Mouse (Mus musculus) left cerebral cortex, adult 11 months (tissue): ENCODE results near the gene Nuak1.

Source experiments
- DNase-seq: peaks from one replicate; pipeline ENCODE4 v3.0.0; 2022; ENCODE audit warnings: low spot score

Nuak1 gene

DNA sequence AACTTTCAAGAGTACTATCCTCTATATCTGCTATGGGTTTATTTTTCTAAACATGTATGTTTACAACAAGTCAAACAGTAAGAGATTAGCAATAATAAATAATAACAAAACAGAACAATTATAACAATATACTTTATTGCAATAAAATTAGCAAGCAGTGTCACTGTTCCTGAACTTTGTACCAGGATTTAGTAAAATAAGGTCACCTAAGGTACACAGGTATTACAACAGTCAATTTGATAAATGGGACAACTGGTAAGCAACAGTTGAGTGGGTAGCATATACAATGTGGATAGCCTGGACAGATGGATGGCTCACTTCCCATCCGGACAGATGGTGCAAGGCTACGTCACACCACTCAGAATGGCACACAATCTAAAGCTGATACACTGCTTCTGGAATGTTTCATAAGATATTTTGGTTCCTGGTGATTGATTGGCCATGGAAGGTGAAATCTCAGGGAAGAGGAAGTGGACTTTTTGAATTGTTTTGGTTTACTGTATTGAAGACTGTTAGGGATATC lies 59.1 kb downstream of the Nuak1 start:
- DNase-seq: no peak

DNA sequence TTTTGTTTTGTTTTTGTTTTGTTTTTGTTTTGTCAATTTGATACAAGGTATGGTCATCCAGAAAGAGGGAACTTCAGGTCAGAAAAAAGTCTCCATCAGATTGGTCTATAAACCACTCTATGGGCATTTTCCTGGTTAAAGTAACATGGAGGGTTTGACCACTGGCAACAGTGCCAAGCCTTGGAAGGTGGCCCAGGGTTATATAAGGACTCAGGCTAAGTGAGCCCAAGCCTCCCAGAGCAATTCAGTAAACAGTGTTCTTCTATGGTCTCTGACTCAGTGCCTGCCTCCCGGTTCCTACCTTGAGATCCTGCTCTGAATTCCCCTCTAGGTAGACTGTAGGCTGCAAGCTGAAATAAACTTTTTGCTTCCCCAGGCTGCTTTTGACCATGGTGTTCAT lies 61.0 kb downstream of the Nuak1 start:
- DNase-seq: no peak

- no peak for DNase-seq
These were observed 62.4 kb downstream of the Nuak1 start for GRCm38 (mm10) chr10:84377956-84378355.

DNA sequence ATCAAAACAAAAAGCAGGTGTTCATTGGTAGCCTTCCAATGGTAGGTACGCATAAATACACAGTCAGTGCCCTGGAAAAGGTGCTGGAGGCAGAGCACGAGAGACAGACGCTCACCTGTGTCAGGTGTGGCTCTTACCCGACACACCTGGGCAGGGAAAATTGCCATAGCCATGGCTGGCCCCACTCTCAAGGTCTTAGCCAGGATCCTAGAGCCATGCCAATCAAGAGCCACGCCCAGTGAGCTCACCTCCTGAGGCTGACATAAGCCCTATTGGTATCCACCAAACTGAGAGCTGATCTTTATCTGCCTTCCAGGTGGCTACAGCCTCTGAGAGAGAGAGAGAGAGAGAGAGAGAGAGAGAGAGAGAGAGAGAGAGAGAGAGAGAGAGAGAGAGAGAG lies 64.1 kb downstream of the Nuak1 start:
- DNase-seq: no peak

DNA sequence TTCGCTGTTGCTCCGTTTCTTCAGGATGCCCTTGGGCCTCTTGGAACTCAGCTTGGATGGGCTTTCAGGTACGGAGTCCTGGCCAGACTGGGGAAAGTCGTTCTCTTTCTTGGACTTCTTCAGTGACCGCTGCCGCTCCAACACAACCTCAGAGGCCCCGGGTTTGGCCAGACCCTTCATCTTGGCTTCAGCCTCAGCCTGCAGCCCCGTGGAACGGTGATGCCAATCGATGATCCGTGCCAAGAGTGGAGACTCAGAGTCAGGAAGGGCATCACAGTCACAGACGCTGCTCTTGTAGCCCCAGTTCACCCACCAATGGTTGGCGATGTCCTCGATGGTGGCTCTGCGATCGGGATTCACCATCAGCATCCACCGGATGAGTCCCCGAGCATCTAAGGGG lies 65.4 kb downstream of the Nuak1 start:
- no peak for DNase-seq

GRCm38 (mm10) chr10:84373476-84373875 lies 66.9 kb downstream of the Nuak1 start:
- no peak for DNase-seq

DNA sequence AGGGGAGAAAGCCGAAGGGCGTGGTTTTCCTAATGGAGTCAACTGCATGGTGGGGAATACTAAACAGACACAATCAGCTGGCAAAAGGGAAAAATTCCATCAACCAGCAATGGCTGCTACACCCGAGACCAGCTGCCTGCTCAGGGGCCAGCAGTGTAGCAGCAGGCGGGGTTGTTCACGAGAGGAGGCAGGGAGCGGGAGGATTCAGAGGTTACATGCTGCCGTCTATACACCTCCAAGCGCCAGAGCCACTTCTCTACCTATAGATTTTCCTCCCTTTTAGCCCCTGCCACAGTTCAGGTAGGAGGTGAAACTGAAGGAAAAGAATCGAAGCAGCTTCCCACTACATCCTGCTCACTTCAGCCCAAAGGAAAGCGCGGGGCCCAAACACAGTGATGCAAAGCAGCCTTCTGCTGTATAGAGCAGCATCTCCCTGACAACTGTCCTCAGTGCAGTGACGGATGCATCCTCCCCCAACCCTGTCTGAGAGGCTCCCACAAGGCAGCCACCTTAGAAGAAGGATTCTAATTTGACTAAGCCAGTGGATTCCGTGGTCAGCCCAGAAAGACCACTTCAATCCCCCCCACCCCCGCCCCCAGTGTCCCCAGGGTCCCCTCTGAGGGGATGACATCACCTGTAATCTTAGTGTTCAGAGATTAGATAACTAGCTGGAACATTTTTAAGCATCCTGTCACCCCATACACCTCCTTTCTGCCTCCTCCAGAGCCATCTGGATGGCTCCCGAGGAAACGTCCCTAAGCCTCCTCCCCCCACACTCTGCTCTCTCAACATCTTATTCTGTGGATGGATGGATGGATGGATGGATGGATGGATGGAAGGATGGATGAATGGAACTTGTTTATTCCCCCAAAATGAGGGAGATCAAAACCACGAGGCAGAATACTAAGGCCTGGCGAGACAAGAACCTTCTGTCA lies 68.0 kb downstream of the Nuak1 start:
- DNase-seq: peak; percentile 66

- DNase-seq: no peak
These were observed 68.7 kb downstream of the Nuak1 start for GRCm38 (mm10) chr10:84371681-84372160.

- DNase-seq: no peak
These were observed 69.2 kb downstream of the Nuak1 start for GRCm38 (mm10) chr10:84371230-84371629.

DNA sequence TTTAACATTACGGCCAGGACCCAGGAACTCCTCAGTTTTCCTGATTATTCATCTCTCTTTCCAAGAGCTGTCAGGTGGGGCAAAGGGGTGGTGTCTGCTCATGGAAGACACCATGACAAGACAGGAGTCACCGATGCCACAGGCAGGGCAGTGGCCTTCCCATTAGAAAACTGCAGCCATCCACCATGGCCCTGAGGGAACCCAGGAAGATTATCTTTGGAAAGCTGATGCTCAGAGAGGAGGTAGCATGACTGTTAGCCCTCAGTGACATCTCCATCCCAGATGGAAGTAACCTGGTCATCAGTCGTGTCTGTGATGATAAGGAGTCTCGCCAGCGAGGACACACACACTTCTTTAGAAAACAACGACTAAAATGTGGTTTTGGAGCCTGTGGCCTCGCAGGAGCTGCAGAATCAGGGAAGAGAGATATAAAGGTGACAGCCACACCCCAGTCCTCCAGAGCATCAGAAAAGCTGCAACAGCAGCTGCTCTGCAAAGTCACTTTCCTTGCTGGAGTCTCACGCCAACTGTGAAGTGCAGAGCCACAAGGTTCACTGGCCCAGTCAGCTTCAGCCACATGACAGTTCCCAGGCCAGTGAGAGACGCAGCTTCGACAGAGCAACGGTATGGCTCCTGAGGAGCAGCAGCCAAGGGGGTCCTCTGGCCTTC lies 70.6 kb downstream of the Nuak1 start:
- no peak for DNase-seq

DNA sequence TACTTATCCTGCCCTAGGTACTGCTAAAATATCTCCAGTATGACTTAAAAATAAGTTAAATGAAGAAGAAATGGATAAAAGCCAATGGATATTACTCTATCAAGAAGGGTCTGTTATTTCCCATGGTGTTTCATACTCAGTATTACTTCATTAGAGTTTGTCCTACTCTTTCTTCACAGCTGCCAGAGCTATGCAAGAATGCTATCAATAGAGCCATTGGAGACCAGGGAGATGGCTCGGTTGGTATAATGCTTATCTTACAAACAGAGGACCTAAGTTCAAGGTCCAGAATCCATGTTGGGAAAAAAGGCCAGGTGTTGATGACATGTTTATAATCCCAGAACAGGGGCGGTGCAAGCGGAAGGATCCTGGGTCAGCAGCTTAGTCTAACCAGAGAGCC lies 72.2 kb downstream of the Nuak1 start:
- DNase-seq: no peak

- no peak for DNase-seq
These were observed 75.1 kb downstream of the Nuak1 start for GRCm38 (mm10) chr10:84365166-84365865.

GRCm38 (mm10) chr10:84363833-84364232 lies 76.6 kb downstream of the Nuak1 start:
- DNase-seq: no peak

DNA sequence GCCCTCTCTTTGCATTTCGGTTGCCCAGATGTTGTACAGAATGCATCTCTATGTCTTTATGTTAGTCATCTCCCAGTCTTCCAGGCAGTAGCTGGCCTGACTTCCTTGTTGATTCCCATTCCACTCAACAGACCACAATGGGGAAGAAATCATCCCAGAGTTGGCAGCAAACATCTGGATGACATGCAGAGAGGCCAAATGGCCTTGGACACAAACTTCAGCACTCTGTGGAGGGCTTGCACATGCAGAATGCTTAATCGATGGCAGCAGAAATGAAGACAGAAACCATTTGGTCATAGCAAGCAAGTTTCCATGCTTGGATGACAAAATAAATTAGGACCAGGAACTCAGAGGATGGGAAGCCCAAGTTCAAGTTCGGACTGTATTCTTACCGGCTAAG lies 79.4 kb downstream of the Nuak1 start:
- DNase-seq: no peak

- DNase-seq: no peak
These were observed 80.0 kb downstream of the Nuak1 start for GRCm38 (mm10) chr10:84360391-84360790.

DNA sequence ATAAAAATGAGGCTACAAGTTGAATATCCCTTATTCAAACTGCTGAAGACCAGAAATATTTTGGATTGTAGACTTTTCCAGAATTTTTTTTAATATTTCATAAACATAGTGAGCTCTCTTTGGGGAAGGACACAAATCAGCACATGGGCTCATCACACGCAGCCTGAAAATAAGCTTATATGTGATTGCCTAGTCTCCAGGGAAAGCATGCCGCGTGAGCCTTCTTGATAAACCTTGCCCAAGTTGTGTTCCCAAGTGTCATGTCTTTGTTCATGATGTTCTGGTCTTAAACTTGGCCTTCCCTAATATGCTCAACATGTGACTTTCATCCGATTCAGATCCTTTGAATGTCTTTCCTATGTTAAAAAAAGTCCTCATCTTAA lies 81.7 kb downstream of the Nuak1 start:
- DNase-seq: no peak

GRCm38 (mm10) chr10:84357997-84358737 lies 82.2 kb downstream of the Nuak1 start:
- peak; percentile 76 for DNase-seq

- DNase-seq: no peak
These were observed 82.8 kb downstream of the Nuak1 start for GRCm38 (mm10) chr10:84357593-84357992.

DNA sequence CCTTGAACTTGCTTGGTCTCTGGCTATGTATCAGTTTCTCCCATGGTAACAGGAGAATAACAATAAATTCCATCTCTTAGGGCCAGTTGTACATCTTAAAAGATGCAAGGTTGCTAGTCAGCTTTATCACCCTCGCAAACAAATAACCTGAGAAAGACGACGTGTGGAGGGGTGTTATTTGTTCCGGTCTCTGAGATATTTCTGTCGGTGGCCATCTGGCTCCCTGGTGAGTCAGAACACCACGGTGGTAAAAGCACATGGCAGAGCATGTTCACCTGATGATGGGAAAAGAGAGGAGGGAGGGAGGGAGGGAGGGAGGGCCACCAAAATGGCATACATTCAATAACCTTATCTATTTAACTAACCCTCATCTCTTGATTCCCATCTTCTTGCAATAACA lies 86.1 kb downstream of the Nuak1 start:
- DNase-seq: no peak

DNA sequence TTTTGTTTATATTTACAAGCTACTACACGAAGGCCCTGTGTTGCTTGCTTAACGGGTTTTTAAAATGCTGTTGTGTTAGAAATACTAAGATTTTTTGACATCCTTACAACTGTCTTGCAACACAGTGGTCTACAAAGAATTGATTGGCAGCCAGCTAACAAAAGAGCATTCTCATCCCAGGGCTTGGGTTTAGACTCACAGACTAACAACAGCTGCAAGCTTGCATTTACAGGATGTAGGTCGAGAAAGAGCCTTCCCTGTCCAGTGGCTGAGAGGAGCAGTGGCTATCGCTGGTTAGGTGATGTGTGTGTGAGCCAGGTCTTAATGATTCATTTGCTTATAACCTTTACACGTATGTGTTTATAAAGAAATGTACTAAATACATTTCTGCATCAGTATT lies 94.7 kb downstream of the Nuak1 start:
- DNase-seq: no peak

DNA sequence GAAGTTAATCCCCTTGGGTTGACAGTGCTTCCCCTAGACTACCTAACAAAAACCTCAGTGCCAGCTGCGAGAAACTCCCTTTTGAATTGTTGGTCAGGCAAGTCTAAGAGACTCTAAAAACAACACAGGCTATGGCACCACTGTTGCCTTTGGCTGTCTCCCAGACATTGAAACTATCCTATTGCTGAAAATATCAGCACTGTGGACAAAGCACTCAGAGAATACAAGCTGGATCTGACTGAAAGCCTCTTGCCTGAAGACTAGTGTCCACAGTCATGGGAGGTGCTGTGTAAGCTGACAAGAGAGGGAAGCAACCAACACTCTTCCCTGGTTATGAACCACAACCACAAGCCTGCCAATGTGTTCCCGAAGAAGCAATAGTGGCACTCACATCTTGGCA lies 96.9 kb downstream of the Nuak1 start:
- DNase-seq: no peak

DNA sequence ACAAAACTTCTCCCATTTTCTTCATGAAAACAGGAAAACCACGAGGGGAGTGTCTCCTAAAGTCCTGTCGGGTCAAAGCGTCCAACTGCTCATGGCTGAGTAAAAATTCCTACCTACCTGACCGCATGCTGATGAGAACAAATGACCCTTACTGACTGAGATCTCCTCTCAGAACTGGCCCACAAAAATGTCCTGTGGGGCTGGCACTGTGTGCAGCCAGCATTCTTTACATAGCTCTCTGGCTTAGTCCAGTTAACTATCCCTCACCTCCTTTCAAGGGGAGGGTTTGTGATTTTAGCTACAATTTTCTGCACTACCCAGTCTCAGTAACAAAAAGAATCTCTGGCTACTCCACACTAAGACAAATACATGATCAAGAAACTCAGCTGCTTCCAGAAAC lies 100.9 kb downstream of the Nuak1 start:
- no peak for DNase-seq
